8 mouse cellular contexts compared by ENCODE assay signal in genomic region chr2:83644276-83645252, GRCm38 (mm10). TPM values are rescaled to one million over a fixed set of nuclear protein-coding genes. Genes with fewer than 3 reads are reported as not detected.
A peak's percentile ranks its signal among the peaks of the same experiment; 100 is the strongest.
DNase-seq lines count a peak whose midpoint lies in the region; ATAC-seq lines count a peak whose summit lies in the region.

Zc3h15 (plus strand) TSS chr2:83644435.

- peak within 1 kb of the TSS; percentile 87 to 93 for H3K4me3 ChIP-seq in heart, embryonic 14.5 days (ENCODE audit: control insufficient read depth in 1 of 2, insufficient read depth in 1 of 2, low read depth in 1 of 2, low read length in 2 of 2)
- H3K4me3 ChIP-seq in liver, embryonic 13.5 days (replicated peaks), result peak within 1 kb of the TSS; percentile 98
- peak within 1 kb of the TSS; percentile 63 for H3K4me3 ChIP-seq in stomach, embryonic 16.5 days (replicated peaks; ENCODE audit: low read length)

- H3K9me3 ChIP-seq in heart, embryonic 14.5 days (ENCODE audit: control insufficient read depth, low read length), result no peaks in the 10 kb centered on the region
- H3K9me3 ChIP-seq in liver, embryonic 13.5 days (replicated peaks), result no peaks in the 10 kb centered on the region
- no peaks in the 10 kb centered on the region for H3K9me3 ChIP-seq in stomach, embryonic 16.5 days (replicated peaks; ENCODE audit: control insufficient read depth, low read length)

- H3K27ac ChIP-seq in heart, embryonic 14.5 days (replicated peaks in 1 of 2; ENCODE audit: control insufficient read depth in 1 of 2, insufficient read depth in 1 of 2, low read depth in 2 of 2, low read length in 2 of 2), result peak within 1 kb of the TSS; percentile 74 to 78
- H3K27ac ChIP-seq in liver, embryonic 13.5 days, result peak within 1 kb of the TSS; percentile 89
- peak within 1 kb of the TSS; percentile 89 for H3K27ac ChIP-seq in stomach, embryonic 16.5 days (ENCODE audit: low read length)

- under 1% methylated on average over 88 of the region's 100 CpGs for WGBS in heart, embryonic 14.5 days
- WGBS in liver, embryonic 13.5 days (ENCODE audit: insufficient replicate concordance), result under 1% methylated on average over 100 of the region's 100 CpGs
- WGBS in stomach, embryonic 16.5 days, result under 1% methylated on average over 92 of the region's 100 CpGs

- no peaks in the 10 kb centered on the region for H3K36me3 ChIP-seq in heart, embryonic 14.5 days (ENCODE audit: control insufficient read depth, insufficient read depth, low read length)
- H3K36me3 ChIP-seq in liver, embryonic 13.5 days, result no peaks in the 10 kb centered on the region
- H3K36me3 ChIP-seq in stomach, embryonic 16.5 days (ENCODE audit: control insufficient read depth, insufficient read depth, low read length), result no peaks in the 10 kb centered on the region

- H3K9ac ChIP-seq in heart, embryonic 14.5 days (ENCODE audit: low read length), result peak within 1 kb of the TSS; percentile 96
- peak within 1 kb of the TSS; percentile 97 for H3K9ac ChIP-seq in liver, embryonic 13.5 days
- peak within 1 kb of the TSS; percentile 89 for H3K9ac ChIP-seq in stomach, embryonic 16.5 days (ENCODE audit: low read length)

- no peaks in the 10 kb centered on the region for H3K27me3 ChIP-seq in heart, embryonic 14.5 days (ENCODE audit: control insufficient read depth, insufficient read depth, low read length)
- no peaks in the 10 kb centered on the region for H3K27me3 ChIP-seq in liver, embryonic 13.5 days
- no peaks in the 10 kb centered on the region for H3K27me3 ChIP-seq in stomach, embryonic 16.5 days (ENCODE audit: control insufficient read depth, insufficient read depth, low read length)

- peak; percentile 95 for ATAC-seq in CD4-positive, CD25-positive, alpha-beta regulatory T cell, adult 4 months
- peak; percentile 99 for ATAC-seq in heart, embryonic 14.5 days (ENCODE audit: insufficient number of reproducible peaks, insufficient read depth, low FRiP score, low read depth)
- peak; percentile 99 for ATAC-seq in liver, embryonic 13.5 days (ENCODE audit: low read depth)
- ATAC-seq in stomach, embryonic 16.5 days (ENCODE audit: insufficient read depth, low FRiP score), result peak; percentile 99

- peak within 1 kb of the TSS; percentile 88 for H3K4me2 ChIP-seq in heart, embryonic 14.5 days (ENCODE audit: low read length)
- H3K4me2 ChIP-seq in liver, embryonic 13.5 days, result peak within 1 kb of the TSS; percentile 71
- H3K4me2 ChIP-seq in stomach, embryonic 16.5 days (ENCODE audit: low read depth, low read length), result peak within 1 kb of the TSS; percentile 64

- peak; percentile 81 for DNase-seq in c-Kit-negative CD71-positive TER-119-positive erythroid progenitor cells, embryonic 14.5 days (ENCODE audit: low read depth, low spot score)
- peak; percentile 86 for DNase-seq in fibroblast of lung, adult 2 months (ENCODE audit: low read depth)
- DNase-seq in kidney, postnatal 14 days, result peak; percentile 96
- peak; percentile 87 for DNase-seq in liver, embryonic 13.5 days
- peak; percentile 93 for DNase-seq in neural tube, embryonic 10.5 days (ENCODE audit: extremely low spot score, low spot score)

- H3K4me1 ChIP-seq in heart, embryonic 14.5 days (ENCODE audit: control insufficient read depth in 2 of 2, insufficient read depth in 2 of 2, low read length in 2 of 2), result 0 out of 4 replicates have a peak, but pooled peaks cover 0 to 8% of the 10 kb centered on the region in 2 experiments
- H3K4me1 ChIP-seq in liver, embryonic 13.5 days (replicated peaks), result peaks cover 37% of the 10 kb centered on the region
- peaks cover 10% of the 10 kb centered on the region; the same call in 1 of the 2 replicates for H3K4me1 ChIP-seq in stomach, embryonic 16.5 days (ENCODE audit: control insufficient read depth, insufficient read depth, low read length)

RNA-seq across cellular contexts. Expression of gene Zc3h15, which starts in this region (rescaled TPM):
- 100 to 1,000 TPM in 1 of 2 experiments, 10 to 100 TPM in 1; 83.6 to 124 TPM for polyA plus RNA-seq in CD4-positive, CD25-positive, alpha-beta regulatory T cell, adult 4 months (2017; shearing (Covaris generic))
- polyA plus RNA-seq in heart, embryonic 14.5 days (2014; fragmentation: Nextera tagmentation; extraction: Ambion mirVana), result 80.3 and 84.2 TPM in 2 replicates
- polyA plus RNA-seq in liver, embryonic 13.5 days (2015; fragmentation: Nextera tagmentation; extraction: Ambion mirVana), result 87.8 and 107 TPM in 2 replicates
- polyA plus RNA-seq in stomach, embryonic 16.5 days (2015; fragmentation: Nextera tagmentation; extraction: Ambion mirVana), result 111 and 120 TPM in 2 replicates

Comparison
In these comparisons a context has a peak if more than half of its experiments do, and no peak if none do; other contexts are left out.
1. Peak in every context shown above with its lines: DNase-seq, ATAC-seq, H3K4me3 ChIP-seq and H3K27ac ChIP-seq.